ENCODE assay signal across 16 mouse cellular contexts in the genomic region with DNA sequence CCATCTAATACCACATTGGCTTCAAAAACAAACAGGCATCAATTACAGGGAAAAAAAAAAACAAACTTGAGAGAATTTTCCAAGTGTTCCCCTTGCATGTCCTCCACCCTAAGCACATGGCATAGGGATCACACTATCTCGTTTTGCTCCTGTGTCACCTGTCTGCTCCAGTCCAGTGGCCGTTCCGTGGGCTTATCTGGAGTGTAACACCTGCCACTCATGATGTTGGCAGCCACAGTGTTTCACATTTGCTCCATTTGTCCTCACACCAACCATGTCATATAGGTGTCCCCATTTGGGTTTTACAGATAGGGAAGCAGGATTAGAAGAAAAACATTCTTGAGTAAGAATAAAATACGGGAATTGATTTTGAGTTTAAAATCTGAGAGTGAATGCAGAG.
DNase-seq lines count a peak whose midpoint lies in the region.
"Had no signal": no experiment of that assay in that cellular context is flagged by ENCODE, and none has a peak within 500 bp of the region (broad histone marks: within the 10 kb centered on the region; RNA-seq: fewer than 3 reads in every experiment).

No protein-coding gene starts in this region.

- no peaks in the 10 kb centered on the region for H3K9me3 ChIP-seq in heart, embryonic 10.5 days

- H3K27ac ChIP-seq in heart, embryonic 10.5 days: no peak overlapping the region

- no peaks in the 10 kb centered on the region for H3K36me3 ChIP-seq in heart, embryonic 10.5 days
- H3K36me3 ChIP-seq: G1E had no signal

- no peaks in the 10 kb centered on the region for H3K4me1 ChIP-seq in heart, embryonic 10.5 days

- intact Hi-C loops in heart, postnatal 10 days (cut with DNase I): no loop called here

- 34% methylated on average over 4 of the region's 4 CpGs for WGBS in heart, embryonic 10.5 days

- H3K27me3 ChIP-seq in heart, embryonic 10.5 days (ENCODE audit: insufficient read depth, poor library complexity, severe bottlenecking): no peaks in the 10 kb centered on the region
- H3K27me3 ChIP-seq: CH12.LX had no signal

- no peak overlapping the region for H3K4me3 ChIP-seq in heart, embryonic 10.5 days

- peak; percentile 83 for DNase-seq in heart, adult 11 months
- DNase-seq in heart, embryonic 10.5 days (ENCODE audit: low spot score): no peak
- DNase-seq in heart, postnatal 10 days: peak; percentile 4 to 6
- DNase-seq in heart, adult 18-20 months: no peak
- DNase-seq: adrenal gland, adult 2 months; adrenal gland, adult 8-10 months; adrenal gland, postnatal 10 days; adrenal gland, postnatal 14 days; adrenal gland, postnatal 25 days; adrenal gland, postnatal 36 days; B cell, adult 2 months; cerebellum, adult 11 months; cerebellum, adult 11-12 months; cerebellum, adult 18-20 months had no signal

Comparison
In these comparisons a context has a peak if more than half of its experiments do, and no peak if none do; other contexts are left out.
1. DNase-seq: peak in heart, adult 11 months (single experiment) and heart, postnatal 10 days (2 of 2); none in heart, embryonic 10.5 days (single experiment) and heart, adult 18-20 months (0 of 2).